21 mouse cellular contexts compared by ENCODE assay signal in the genomic region with DNA sequence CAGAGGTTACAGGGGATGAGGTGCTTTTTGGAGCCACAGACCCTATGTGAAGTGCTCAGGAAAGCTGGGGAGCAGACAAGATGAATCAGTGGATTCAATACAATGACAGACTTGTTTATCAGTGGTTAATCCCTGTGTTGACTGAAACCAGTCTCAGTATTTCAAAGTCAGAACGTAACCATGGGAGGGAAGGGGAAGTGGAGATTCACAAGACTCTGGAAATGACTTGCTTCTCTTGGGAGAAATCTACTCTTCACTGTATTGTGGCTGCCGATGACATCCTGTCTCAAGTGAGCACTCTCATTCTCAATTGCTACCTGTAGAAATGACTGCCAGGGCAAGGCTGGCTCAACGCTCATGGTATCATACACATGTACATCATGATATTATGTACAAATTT.
DNase-seq lines count a peak whose midpoint lies in the region; TF ChIP-seq lines count a peak whose summit lies in the region.
"Had no signal": no experiment of that assay in that cellular context is flagged by ENCODE, and none has a peak within 500 bp of the region (broad histone marks: within the 10 kb centered on the region; RNA-seq: fewer than 3 reads in every experiment).

No protein-coding gene starts in this region.

- peak; percentile 95 for TF ChIP-seq EP300 in CH12.LX (IDR thresholded peaks at IDR 0.05; ENCODE audit: low read length)

- H3K9ac ChIP-seq in CH12.LX (ENCODE audit: insufficient read depth, low read depth), result no peak overlapping the region

- DNase-seq in heart, adult 11 months, result peak; percentile 29
- no peak for DNase-seq in heart, postnatal 4 days
- DNase-seq in A20 (ENCODE audit: low read depth, low spot score), result peak; percentile 67
- DNase-seq in CH12.LX (ENCODE audit: extremely low read depth), result peak; percentile 81
- peak; percentile 5 for DNase-seq in induced T-regulatory cell, adult 2 months (ENCODE audit: low read depth)
- no peak for DNase-seq in natural killer cell, adult 2 months (ENCODE audit: low spot score in 2 of 2)
- DNase-seq in thymus, postnatal 14 days, result no peak
- no peak for DNase-seq in lung, postnatal 25 days (ENCODE audit: low spot score)
- DNase-seq: adrenal gland, adult 2 months; adrenal gland, adult 8-10 months; adrenal gland, postnatal 10 days; adrenal gland, postnatal 14 days; adrenal gland, postnatal 25 days; adrenal gland, postnatal 36 days; B cell, adult 2 months; cerebellum, adult 11 months; cerebellum, adult 11-12 months; cerebellum, adult 18-20 months; cerebellum, adult 2 months had no signal

- no peak for TF ChIP-seq CTCF in CH12.LX (conservative IDR thresholded peaks at IDR 0.05 in 1 of 2, IDR thresholded peaks at IDR 0.05 in 1 of 2; ENCODE audit: low read depth in 2 of 2, low read length in 2 of 2)

- H3K4me2 ChIP-seq in CH12.LX (ENCODE audit: insufficient read depth, low read depth, poor library complexity, severe bottlenecking), result 0 out of 2 replicates have a peak overlapping the region, but pooled peaks have one; percentile 14

- peaks cover 30 to 54% of the 10 kb centered on the region in 2 experiments for H3K4me1 ChIP-seq in CH12.LX (ENCODE audit: control insufficient read depth in 1 of 2, insufficient read depth in 2 of 2)

- dilution Hi-C loops in CH12.LX (cut with MboI; ENCODE audit: extremely low pct_ligation_motif_present, extremely low pct_unique_long_range_greater_than_20kb, low sequenced_read_pairs), result no loop called here

- H3K79me2 ChIP-seq in CH12.LX (replicated peaks; ENCODE audit: control insufficient read depth, extremely low read depth, insufficient read depth, poor library complexity, severe bottlenecking), result no peaks in the 10 kb centered on the region

- no peaks in the 10 kb centered on the region for H3K36me3 ChIP-seq in CH12.LX (replicated peaks in 1 of 2; ENCODE audit: control insufficient read depth in 1 of 2, insufficient read depth in 1 of 2, low read length in 1 of 2)

- TF ChIP-seq POLR2A in CH12.LX (IDR thresholded peaks at IDR 0.05; ENCODE audit: low read depth, low read length), result no peak

- in situ Hi-C loops in CH12.LX (cut with MboI; ENCODE audit: low pct_ligation_motif_present, low pct_unique_long_range_greater_than_20kb, low sequenced_read_pairs), result no loop called here

- H3K4me3 ChIP-seq in CH12.LX (replicated peaks in 1 of 3; ENCODE audit: low read depth in 2 of 3, low read length in 2 of 3, poor library complexity in 1 of 3), result no peak overlapping the region

- H3K27me3 ChIP-seq in CH12.LX (replicated peaks), result no peaks in the 10 kb centered on the region
- H3K27me3 ChIP-seq: Patski had no signal

- no peak for TF ChIP-seq RAD21 in CH12.LX (IDR thresholded peaks at IDR 0.05; ENCODE audit: low read depth, low read length)

- H3K9me3 ChIP-seq in CH12.LX (replicated peaks; ENCODE audit: low read length), result no peaks in the 10 kb centered on the region
- H3K9me3 ChIP-seq: G1E had no signal

- no peak overlapping the region for H3K27ac ChIP-seq in CH12.LX (ENCODE audit: insufficient read depth, low read depth)

TF ChIP-seq in CH12.LX, 34 proteins besides CTCF, POLR2A, EP300 and RAD21:
- no peak for TF ChIP-seq PAX5 (IDR thresholded peaks at IDR 0.05; ENCODE audit: low read length)
- no peak for TF ChIP-seq USF1 (IDR thresholded peaks at IDR 0.05; ENCODE audit: low read depth, low read length)
- TF ChIP-seq ETS1 (conservative IDR thresholded peaks at IDR 0.05; ENCODE audit: low read depth, low read length), result peak; percentile 71
- TF ChIP-seq ZMIZ1 (IDR thresholded peaks at IDR 0.05; ENCODE audit: low read depth, low read length), result no peak
- peak; percentile 83 for TF ChIP-seq BHLHE40 (IDR thresholded peaks at IDR 0.05; ENCODE audit: low read depth, low read length)
- TF ChIP-seq UBTF (IDR thresholded peaks at IDR 0.05; ENCODE audit: low read depth, low read length), result no peak
- 0 out of 2 replicates have a peak, but pooled peaks have one; percentile 31 for TF ChIP-seq SIN3A (IDR thresholded peaks at IDR 0.05; ENCODE audit: low read length)
- TF ChIP-seq MEF2A (IDR thresholded peaks at IDR 0.05; ENCODE audit: borderline replicate concordance, low read depth, low read length), result peak; percentile 56; the same call in 1 of the 2 replicates
- 0 out of 2 replicates have a peak, but pooled peaks have one; percentile 14 for TF ChIP-seq ZNF384 (IDR thresholded peaks at IDR 0.05; ENCODE audit: low read depth, low read length)
- no peak for TF ChIP-seq TBP (conservative IDR thresholded peaks at IDR 0.05; ENCODE audit: low read depth, low read length)
- 0 out of 2 replicates have a peak, but pooled peaks have one; percentile 18 for TF ChIP-seq CHD2 (IDR thresholded peaks at IDR 0.05; ENCODE audit: low read length)
- peak; percentile 95 for TF ChIP-seq IRF4 (IDR thresholded peaks at IDR 0.05; ENCODE audit: low read depth, low read length)
- TF ChIP-seq TCF12 (IDR thresholded peaks at IDR 0.05; ENCODE audit: low read depth, low read length), result peak; percentile 44; the same call in 1 of the 2 replicates
- TF ChIP-seq JUN (IDR thresholded peaks at IDR 0.05; ENCODE audit: insufficient read depth, low read depth, low read length), result peak; percentile 85
- peak; percentile 87 for TF ChIP-seq JUND (conservative IDR thresholded peaks at IDR 0.05; ENCODE audit: low read depth, low read length)
- TF ChIP-seq GABPA (IDR thresholded peaks at IDR 0.05; ENCODE audit: insufficient replicate concordance, low read depth, low read length), result no peak
- TF ChIP-seq MAFK (IDR thresholded peaks at IDR 0.05; ENCODE audit: insufficient replicate concordance, low read length), result no peak
- peak; percentile 64; the same call in 1 of the 2 replicates for TF ChIP-seq RCOR1 (conservative IDR thresholded peaks at IDR 0.05; ENCODE audit: low read depth, low read length)

Comparison
In these comparisons a context has a peak if more than half of its experiments do, and no peak if none do; other contexts are left out.
1. DNase-seq: peak in heart, adult 11 months (single experiment), A20 (single experiment), CH12.LX (single experiment) and induced T-regulatory cell, adult 2 months (single experiment); none in heart, postnatal 4 days (single experiment), natural killer cell, adult 2 months (0 of 2), thymus, postnatal 14 days (single experiment) and lung, postnatal 25 days (single experiment).